Mouse (Mus musculus): ENCODE data around the gene Kank4.

The Kank4 gene

GRCm38 (mm10) chr4:98717735-98718546 is 99.4 kb downstream of the Kank4 start:
- peak; percentile 19 for DNase-seq (ENCODE audit: low read depth, low spot score)

GRCm38 (mm10) chr4:98710891-98711290 is 106.4 kb downstream of the Kank4 start:
- no peak for DNase-seq (ENCODE audit: low read depth, low spot score)
